Mouse (Mus musculus): ENCODE data around the gene Sp6. TPM values are rescaled to one million over a fixed set of nuclear protein-coding genes. Genes with fewer than 3 reads are reported as not detected.

Gene Sp6
- polyA plus RNA-seq, 1 experiment, result 8.5 TPM

GRCm38 (mm10) chr11:96979329-96979728 is 33.9 kb upstream of the Sp6 start:
- 84% methylated on average over 7 of the region's 7 CpGs for WGBS
- TF ChIP-seq POLR2A (IDR thresholded peaks at IDR 0.05; ENCODE audit: borderline replicate concordance, extremely low read depth, low read depth, low read length), result no peak
- TF ChIP-seq CTCF (IDR thresholded peaks at IDR 0.05; ENCODE audit: insufficient read depth, low read length), result no peak
- H3K4me1 ChIP-seq (ENCODE audit: control insufficient read depth, insufficient read depth, low read length), result peaks cover 8% of the 10 kb centered on the region
- DNase-seq, result no peak
- H3K4me3 ChIP-seq (replicated peaks; ENCODE audit: extremely low read depth, low read depth, low read length), result no peak overlapping the region

GRCm38 (mm10) chr11:96980021-96980420 is 33.2 kb upstream of the Sp6 start:
- TF ChIP-seq CTCF (IDR thresholded peaks at IDR 0.05; ENCODE audit: insufficient read depth, low read length) (no peak), POLR2A (IDR thresholded peaks at IDR 0.05; ENCODE audit: borderline replicate concordance, extremely low read depth, low read depth, low read length) (no peak)
- no peak for DNase-seq
- WGBS, result 78% methylated on average over 5 of the region's 5 CpGs
- Histone ChIP-seq H3K4me1 (ENCODE audit: control insufficient read depth, insufficient read depth, low read length) (peaks cover 8% of the 10 kb centered on the region), H3K4me3 (replicated peaks; ENCODE audit: extremely low read depth, low read depth, low read length) (no peak overlapping the region)

- TF ChIP-seq POLR2A (IDR thresholded peaks at IDR 0.05; ENCODE audit: borderline replicate concordance, extremely low read depth, low read depth, low read length) (no peak), CTCF (IDR thresholded peaks at IDR 0.05; ENCODE audit: insufficient read depth, low read length) (no peak)
- no peak overlapping the region for H3K4me3 ChIP-seq (replicated peaks; ENCODE audit: extremely low read depth, low read depth, low read length)
- no peak for DNase-seq
- peaks cover 4% of the 10 kb centered on the region for H3K4me1 ChIP-seq (ENCODE audit: control insufficient read depth, insufficient read depth, low read length)
- WGBS, result 58% methylated on average over 15 of the region's 15 CpGs
These were observed 31.7 kb upstream of the Sp6 start for GRCm38 (mm10) chr11:96981461-96981860.

GRCm38 (mm10) chr11:96982355-96982754 is 30.8 kb upstream of the Sp6 start:
- 1% methylated on average over 7 of the region's 7 CpGs for WGBS
- peak; percentile 73 for DNase-seq
- Histone ChIP-seq H3K4me1 (ENCODE audit: control insufficient read depth, insufficient read depth, low read length) (peaks cover 4% of the 10 kb centered on the region), H3K4me3 (replicated peaks; ENCODE audit: extremely low read depth, low read depth, low read length) (no peak overlapping the region)
- no peak for TF ChIP-seq POLR2A (IDR thresholded peaks at IDR 0.05; ENCODE audit: borderline replicate concordance, extremely low read depth, low read depth, low read length)
- peak; percentile 92 for TF ChIP-seq CTCF (IDR thresholded peaks at IDR 0.05; ENCODE audit: insufficient read depth, low read length)

GRCm38 (mm10) chr11:96982859-96983258 is 30.3 kb upstream of the Sp6 start, which contains the start of gene Sp2:
Gene Sp2, minus strand, starts transcription at chr11:96982959.
- TF ChIP-seq POLR2A (IDR thresholded peaks at IDR 0.05; ENCODE audit: borderline replicate concordance, extremely low read depth, low read depth, low read length), result no peak
- no peak for TF ChIP-seq CTCF (IDR thresholded peaks at IDR 0.05; ENCODE audit: insufficient read depth, low read length)
- 65% methylated on average over 7 of the region's 7 CpGs for WGBS
- DNase-seq, result no peak

GRCm38 (mm10) chr11:96984903-96985302 is 28.3 kb upstream of the Sp6 start:
- no peak for TF ChIP-seq POLR2A (IDR thresholded peaks at IDR 0.05; ENCODE audit: borderline replicate concordance, extremely low read depth, low read depth, low read length)
- Histone ChIP-seq H3K4me1 (ENCODE audit: control insufficient read depth, insufficient read depth, low read length) (peaks cover 3% of the 10 kb centered on the region; the same call in 1 of the 2 replicates), H3K4me3 (replicated peaks; ENCODE audit: extremely low read depth, low read depth, low read length) (no peak overlapping the region)
- WGBS, result 59% methylated on average over 4 of the region's 4 CpGs
- no peak for DNase-seq

More at GRCm38 (mm10) chr11:96982859-96983258, 30.3 kb upstream of the Sp6 start, which contains the start of gene Sp2:
- Histone ChIP-seq H3K4me3 (replicated peaks; ENCODE audit: extremely low read depth, low read depth, low read length) (no peak within 1 kb of the TSS), H3K4me1 (ENCODE audit: control insufficient read depth, insufficient read depth, low read length) (peaks cover 4% of the 10 kb centered on the region)

GRCm38 (mm10) chr11:96986463-96986862 is 26.7 kb upstream of the Sp6 start:
- H3K4me3 ChIP-seq (replicated peaks; ENCODE audit: extremely low read depth, low read depth, low read length), result no peak overlapping the region
- 53% methylated on average over 3 of the region's 3 CpGs for WGBS
- no peak for TF ChIP-seq CTCF (IDR thresholded peaks at IDR 0.05; ENCODE audit: insufficient read depth, low read length)
- TF ChIP-seq POLR2A (IDR thresholded peaks at IDR 0.05; ENCODE audit: borderline replicate concordance, extremely low read depth, low read depth, low read length), result no peak
- H3K4me1 ChIP-seq (ENCODE audit: control insufficient read depth, insufficient read depth, low read length), result peaks cover 3% of the 10 kb centered on the region; the same call in 1 of the 2 replicates
- DNase-seq, result no peak

- H3K4me3 ChIP-seq (replicated peaks; ENCODE audit: extremely low read depth, low read depth, low read length), result peak overlapping the region; percentile 1
- peak; percentile 84; the same call in 1 of the 2 replicates for TF ChIP-seq POLR2A (IDR thresholded peaks at IDR 0.05; ENCODE audit: borderline replicate concordance, extremely low read depth, low read depth, low read length)
- no peak for TF ChIP-seq CTCF (IDR thresholded peaks at IDR 0.05; ENCODE audit: insufficient read depth, low read length)
- peaks cover 3% of the 10 kb centered on the region; the same call in 1 of the 2 replicates for H3K4me1 ChIP-seq (ENCODE audit: control insufficient read depth, insufficient read depth, low read length)
- WGBS, result 5% methylated on average over 31 of the region's 31 CpGs
- no peak for DNase-seq
These were observed 25.1 kb upstream of the Sp6 start for GRCm38 (mm10) chr11:96987873-96988655.

- no peak for TF ChIP-seq CTCF (IDR thresholded peaks at IDR 0.05; ENCODE audit: insufficient read depth, low read length)
- no peak for TF ChIP-seq POLR2A (IDR thresholded peaks at IDR 0.05; ENCODE audit: borderline replicate concordance, extremely low read depth, low read depth, low read length)
- H3K4me1 ChIP-seq (ENCODE audit: control insufficient read depth, insufficient read depth, low read length), result peaks cover 3% of the 10 kb centered on the region; the same call in 1 of the 2 replicates
- H3K4me3 ChIP-seq (replicated peaks; ENCODE audit: extremely low read depth, low read depth, low read length), result no peak overlapping the region
- WGBS, result 69% methylated on average over 5 of the region's 5 CpGs
- no peak for DNase-seq
These were observed 21.7 kb upstream of the Sp6 start for GRCm38 (mm10) chr11:96991501-96991900.
